Mouse (Mus musculus) kidney, adult 2 months (tissue): ENCODE measurements around the gene Rhobtb1.

Source experiments
- CTCF ChIP-seq: fragments of 200-500 bp; conservative IDR thresholded peaks from 2 replicates; pipeline ENCODE4 v1.5.1; 2011; ENCODE audit warnings: low read depth, mild to moderate bottlenecking, control low read depth, low read length, moderate library complexity, mixed read lengths; ENCODE audit not compliant: insufficient read depth, insufficient read length
- POLR2A ChIP-seq: fragments of 200-500 bp; IDR thresholded peaks from one replicate; pipeline ENCODE4 v1.6.1; 2011; ENCODE audit warnings: low read depth, low read length, control low read depth

- TF ChIP-seq CTCF (0 out of 2 replicates have a peak, but pooled peaks have one; percentile 17), POLR2A (no peak)
These were observed 69.1 kb downstream of the Rhobtb1 start for GRCm38 (mm10) chr10:69220296-69220695.
